ENCODE assay signal across 8 mouse cellular contexts in the genomic region with DNA sequence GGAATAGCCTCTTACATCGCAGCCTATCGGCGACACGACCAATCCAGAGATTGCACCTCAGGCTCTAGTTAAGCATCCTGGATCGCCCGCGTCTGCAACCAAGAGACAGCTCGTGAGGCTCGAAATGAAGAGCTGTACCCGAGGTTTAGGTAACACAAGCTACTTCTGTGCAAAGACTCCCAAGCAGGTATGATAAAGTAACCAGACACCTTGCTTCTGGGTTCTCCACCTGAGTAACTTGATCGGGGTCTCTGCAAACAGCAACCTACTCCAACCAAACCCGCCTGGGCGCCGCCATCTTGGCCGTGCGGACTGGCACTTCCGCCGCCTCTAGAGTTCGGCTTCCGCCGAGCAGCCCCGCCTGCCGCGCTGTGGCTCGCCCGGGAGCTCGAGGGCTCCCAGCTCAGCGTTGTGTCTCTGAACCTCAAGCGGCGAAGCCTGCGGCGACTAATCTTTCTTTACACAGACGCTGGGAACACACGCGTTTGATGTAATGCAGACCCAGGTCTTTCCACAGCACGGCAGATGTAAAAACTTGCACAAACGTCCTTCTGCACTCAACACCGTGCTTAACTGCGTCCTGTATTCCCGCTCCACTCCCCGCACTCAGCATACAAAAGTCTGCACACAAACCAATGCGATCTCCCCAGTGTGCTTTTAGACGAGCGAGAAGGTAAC. TPM values are rescaled to one million over a fixed set of nuclear protein-coding genes. Genes with fewer than 3 reads are reported as not detected.
DNase-seq lines count a peak whose midpoint lies in the region; ATAC-seq and TF ChIP-seq lines count a peak whose summit lies in the region.

A gene (minus strand): TSS at position 332 of the 678 bp plus-strand sequence.

- H3K36me3 ChIP-seq in G1E (replicated peaks) = peaks cover 27% of the 10 kb centered on the region
- peaks cover 6% of the 10 kb centered on the region; the same call in 1 of the 2 replicates for H3K36me3 ChIP-seq in forebrain, embryonic 14.5 days (ENCODE audit: control insufficient read depth, insufficient read depth, low read length)
- H3K36me3 ChIP-seq in neural tube, embryonic 15.5 days = peaks cover 9% of the 10 kb centered on the region

- under 1% methylated on average over 44 of the region's 44 CpGs for WGBS in forebrain, embryonic 14.5 days
- WGBS in large intestine, adult 2 months = under 1% methylated on average over 44 of the region's 44 CpGs
- WGBS in lung, adult 2 months = under 1% methylated on average over 44 of the region's 44 CpGs
- under 1% methylated on average over 44 of the region's 44 CpGs for WGBS in neural tube, embryonic 15.5 days

- peak; percentile 80 for ATAC-seq in G1E (ENCODE audit: extremely low read depth, insufficient number of reproducible peaks, low FRiP score, poor library complexity, severe bottlenecking)
- ATAC-seq in forebrain, embryonic 14.5 days = peak; percentile 97
- peak; percentile 96 for ATAC-seq in neural tube, embryonic 15.5 days (ENCODE audit: low FRiP score)

- peak within 1 kb of the TSS; percentile 70 for H3K4me3 ChIP-seq in G1E (ENCODE audit: low read depth, low read length)
- H3K4me3 ChIP-seq in forebrain, embryonic 14.5 days (ENCODE audit: low read depth, low read length) = peak within 1 kb of the TSS; percentile 55
- H3K4me3 ChIP-seq in lung, adult 2 months (replicated peaks; ENCODE audit: extremely low read depth, low read depth, low read length) = peak within 1 kb of the TSS; percentile 91
- H3K4me3 ChIP-seq in neural tube, embryonic 15.5 days (replicated peaks) = peak within 1 kb of the TSS; percentile 68

- H3K4me1 ChIP-seq in G1E (ENCODE audit: insufficient read depth, low read depth, low read length) = peaks cover 17% of the 10 kb centered on the region
- peaks cover 5% of the 10 kb centered on the region; the same call in 1 of the 2 replicates for H3K4me1 ChIP-seq in forebrain, embryonic 14.5 days (ENCODE audit: control insufficient read depth, insufficient read depth, low read length)
- H3K4me1 ChIP-seq in lung, adult 2 months (ENCODE audit: control insufficient read depth, insufficient read depth, low read length) = no peaks in the 10 kb centered on the region; the same call in 1 of the 2 replicates
- peaks cover 15% of the 10 kb centered on the region for H3K4me1 ChIP-seq in neural tube, embryonic 15.5 days

- H3K9ac ChIP-seq in forebrain, embryonic 14.5 days (ENCODE audit: low read length) = peak within 1 kb of the TSS; percentile 69
- peak within 1 kb of the TSS; percentile 63 for H3K9ac ChIP-seq in neural tube, embryonic 15.5 days (replicated peaks)

- peak within 1 kb of the TSS; percentile 51 for H3K4me2 ChIP-seq in forebrain, embryonic 14.5 days (ENCODE audit: low read length)
- peak within 1 kb of the TSS; percentile 79 for H3K4me2 ChIP-seq in neural tube, embryonic 15.5 days

- H3K27ac ChIP-seq in forebrain, embryonic 14.5 days (ENCODE audit: low read depth, low read length) = peak within 1 kb of the TSS; percentile 86
- H3K27ac ChIP-seq in neural tube, embryonic 15.5 days (replicated peaks) = peak within 1 kb of the TSS; percentile 92

- intact Hi-C loops in heart, postnatal 14 days (cut with DNase I) = no loop called here

- H3K27me3 ChIP-seq in G1E (ENCODE audit: insufficient read depth, low read length) = no peaks in the 10 kb centered on the region
- H3K27me3 ChIP-seq in forebrain, embryonic 14.5 days (replicated peaks; ENCODE audit: control insufficient read depth, insufficient read depth, low read length) = no peaks in the 10 kb centered on the region
- H3K27me3 ChIP-seq in neural tube, embryonic 15.5 days (replicated peaks) = 0 out of 2 replicates have a peak, but pooled peaks cover 3% of the 10 kb centered on the region

- DNase-seq in G1E (ENCODE audit: low spot score) = peak; percentile 80
- DNase-seq in cerebellum, adult 11 months = peak; percentile 77
- DNase-seq in forebrain, embryonic 14.5 days (ENCODE audit: low spot score) = peak; percentile 90
- peak; percentile 84 to 89 for DNase-seq in heart, postnatal 14 days
- DNase-seq in large intestine, adult 2 months (ENCODE audit: low read depth, low spot score) = peak; percentile 43
- DNase-seq in lung, adult 2 months = peak; percentile 79
- DNase-seq in testis, postnatal 14 days (ENCODE audit: low spot score) = peak; percentile 86

- peak; percentile 83 for TF ChIP-seq POLR2A in lung, adult 2 months (IDR thresholded peaks at IDR 0.05; ENCODE audit: borderline replicate concordance, extremely low read depth, low read depth, low read length)

- TF ChIP-seq CTCF in G1E (IDR thresholded peaks at IDR 0.05; ENCODE audit: low read depth, low read length) = no peak
- TF ChIP-seq CTCF in lung, adult 2 months (IDR thresholded peaks at IDR 0.05; ENCODE audit: insufficient read depth, low read length) = no peak

- no peaks in the 10 kb centered on the region for H3K9me3 ChIP-seq in G1E (replicated peaks)
- H3K9me3 ChIP-seq in forebrain, embryonic 14.5 days (replicated peaks; ENCODE audit: control insufficient read depth, low read length) = no peaks in the 10 kb centered on the region
- H3K9me3 ChIP-seq in neural tube, embryonic 15.5 days (replicated peaks) = no peaks in the 10 kb centered on the region

RNA-seq across cellular contexts. Expression of the gene that starts here (rescaled TPM):
- total RNA-seq in G1E (2014; fragmentation: Nextera tagmentation) = 22.3 and 23.9 TPM in 2 replicates
- total RNA-seq in G1E (2017) = 8.0 and 8.1 TPM in 2 replicates
- polyA plus RNA-seq in G1E (2012) = 36.4 and 41.3 TPM in 2 replicates
- 12.8 and 16.0 TPM in 2 replicates for polyA plus RNA-seq in forebrain, embryonic 14.5 days (2014; fragmentation: Nextera tagmentation; extraction: Ambion mirVana)
- total RNA-seq in heart, postnatal 14 days (2021) = 10 to 100 TPM; 13.2 to 13.3 TPM
- 12.1 and 15.2 TPM in 2 replicates for polyA plus RNA-seq in large intestine, adult 2 months (2012; rRNA removed)
- 21.6 and 24.5 TPM in 2 replicates for polyA plus RNA-seq in lung, adult 2 months (2012; rRNA removed)
- 16.2 and 19.7 TPM in 2 replicates for polyA plus RNA-seq in neural tube, embryonic 15.5 days (2015; fragmentation: Nextera tagmentation; extraction: Ambion mirVana)

Comparison
In these comparisons a context has a peak if more than half of its experiments do, and no peak if none do; other contexts are left out.
1. Peak in every context shown above with its lines: DNase-seq, ATAC-seq, H3K4me3 ChIP-seq and H3K27ac ChIP-seq.